Mouse (Mus musculus) adrenal gland, postnatal 36 days (tissue): ENCODE data around the gene Babam2. TPM values are rescaled to one million over a fixed set of nuclear protein-coding genes. Genes with fewer than 3 reads are reported as not detected.

ENCODE experiments used
- DNase-seq, 2 experiments: peaks; one replicate each; pipeline ENCODE4 v3.0.0; 2021; ENCODE audit warnings: mixed read lengths in 1 of 2
- total RNA-seq, 2 experiments: library from RNA; stranded (reverse); gene quantifications; 2 replicates each; pipeline ENCODE4 v1.2.3; 2021

Babam2 gene
- total RNA-seq, 2 experiments from 2014 or later = 85.1 to 146 TPM

DNA sequence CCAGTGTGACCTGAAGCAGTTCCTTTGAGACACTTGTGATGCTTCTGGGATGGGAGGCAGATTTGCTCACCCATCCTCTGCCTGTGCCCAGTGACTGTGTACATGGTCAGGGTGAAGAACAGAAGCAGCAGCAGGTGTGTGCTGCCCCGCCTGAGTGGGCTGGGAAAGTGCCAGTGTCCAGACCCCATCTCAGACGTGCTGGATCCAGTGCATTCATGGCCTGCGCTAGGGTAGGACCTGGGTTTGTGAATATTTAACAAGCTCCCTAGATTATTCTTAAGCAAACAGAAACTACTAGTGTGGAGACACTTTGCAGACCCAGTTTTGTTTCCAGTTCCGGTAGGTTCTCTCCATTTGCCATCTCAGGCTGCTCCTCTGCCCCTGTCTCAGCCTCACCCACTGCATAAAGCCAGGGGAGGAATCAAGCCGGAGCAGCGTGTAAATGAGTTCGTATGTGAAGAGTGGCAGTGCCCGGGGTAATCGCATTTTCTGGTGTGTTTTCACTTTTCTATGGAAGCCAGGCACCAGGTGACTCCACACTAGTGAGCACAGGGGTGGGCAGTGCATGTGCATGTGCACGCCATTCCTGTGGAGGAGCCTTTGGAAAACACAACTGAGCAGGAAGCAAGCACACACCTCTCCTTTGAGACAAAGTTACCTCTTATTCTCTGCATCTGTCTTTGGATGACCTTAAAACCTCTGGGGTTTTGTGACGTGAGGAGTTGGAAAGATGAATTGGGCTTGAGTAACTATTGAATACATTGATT is 290.2 kb downstream of the Babam2 start:
- DNase-seq = no peak

DNA sequence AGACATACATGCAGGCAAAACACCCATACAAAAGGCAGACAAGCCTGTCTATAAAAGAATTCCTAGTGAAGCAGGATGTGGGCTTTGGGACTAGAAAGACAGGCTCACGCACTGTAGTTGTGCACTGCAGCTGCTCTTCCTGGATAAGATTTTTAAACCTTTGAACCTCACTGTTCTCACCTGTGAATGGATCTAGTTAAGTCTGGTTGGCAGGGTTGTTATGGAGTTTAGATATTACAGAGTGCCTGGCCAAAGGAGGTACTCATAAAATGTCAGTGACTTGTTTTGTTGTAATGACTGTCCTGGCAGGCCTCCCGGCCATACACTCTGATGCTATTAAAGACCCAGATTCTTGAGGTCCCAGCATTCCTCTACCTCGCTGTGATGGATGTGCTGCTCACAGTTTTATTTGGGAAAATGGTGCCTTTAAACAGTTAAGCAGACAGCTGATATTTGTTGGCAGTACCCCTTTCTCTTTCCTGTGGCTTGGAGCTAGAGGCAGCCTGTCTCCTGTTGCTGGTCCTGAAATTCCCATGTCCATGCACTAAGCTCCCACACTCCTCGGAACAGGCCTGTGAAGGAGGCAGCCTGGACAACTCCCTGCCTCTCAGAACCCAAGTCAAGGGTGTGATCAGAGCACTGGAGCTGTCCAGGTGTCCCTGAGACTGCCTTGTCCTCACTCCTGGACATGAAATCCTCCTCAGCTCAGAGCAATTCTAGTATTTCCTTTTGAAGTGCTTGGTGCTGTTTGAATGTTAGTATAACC is 299.9 kb downstream of the Babam2 start:
- DNase-seq = no peak

DNA sequence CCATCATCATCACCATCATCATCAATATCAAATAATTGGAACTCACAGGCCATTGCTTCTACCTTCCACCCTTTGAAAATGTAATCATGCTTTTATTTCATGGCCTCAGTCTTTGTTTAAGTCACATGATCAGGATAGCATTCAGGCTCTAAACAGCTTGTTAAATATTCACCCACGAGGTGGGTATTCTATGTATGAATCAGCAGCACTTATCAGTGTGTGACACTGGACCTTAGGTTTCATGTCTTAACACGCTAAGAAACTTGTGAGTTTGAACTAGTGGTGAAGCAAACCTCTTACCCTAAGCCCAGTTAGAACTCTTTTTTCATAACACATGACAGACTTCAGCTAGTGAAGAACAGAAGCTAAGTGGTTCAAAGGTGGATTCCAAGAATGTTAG is 301.3 kb downstream of the Babam2 start:
- no peak for DNase-seq

DNA sequence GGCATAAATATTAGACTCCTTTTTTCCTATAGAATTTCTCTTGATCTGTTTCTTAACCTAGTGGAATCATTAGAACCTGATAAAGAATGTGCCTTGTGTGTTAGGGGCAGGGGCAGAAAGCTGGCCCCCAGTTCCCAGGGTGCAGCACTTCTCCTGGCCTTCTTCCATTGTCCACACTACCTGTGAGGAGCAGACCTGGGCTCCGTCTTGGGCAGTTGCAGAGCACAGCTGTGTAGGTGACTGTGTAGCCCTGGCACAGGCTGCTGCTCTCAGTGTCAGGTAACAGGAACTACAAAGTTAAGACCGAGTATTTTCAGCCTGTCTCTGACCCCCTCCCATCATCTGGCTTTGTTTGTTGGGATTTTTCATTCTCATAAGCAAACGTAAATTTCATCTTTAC is 302.6 kb downstream of the Babam2 start:
- no peak for DNase-seq

DNA sequence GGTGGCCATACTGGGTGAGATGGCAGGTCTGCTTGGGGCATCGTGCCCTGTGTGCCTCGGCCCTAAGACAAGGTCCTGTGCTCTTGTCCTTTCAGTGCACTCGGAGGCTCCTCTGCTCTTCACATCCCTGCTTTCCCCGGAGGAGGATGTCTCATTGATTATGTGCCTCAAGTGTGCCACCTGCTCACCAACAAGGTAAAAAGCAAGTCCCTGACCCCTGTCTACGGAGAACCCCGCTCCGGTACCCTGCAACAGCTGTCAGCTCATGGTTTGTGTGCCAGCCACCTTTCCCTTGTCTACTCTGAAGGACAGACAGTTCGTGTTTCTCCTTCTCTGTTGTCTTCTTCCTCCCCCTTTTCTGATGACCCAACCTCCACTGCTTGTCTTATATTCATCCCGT is 303.8 kb downstream of the Babam2 start:
- peak; percentile 10 to 17 for DNase-seq

DNA sequence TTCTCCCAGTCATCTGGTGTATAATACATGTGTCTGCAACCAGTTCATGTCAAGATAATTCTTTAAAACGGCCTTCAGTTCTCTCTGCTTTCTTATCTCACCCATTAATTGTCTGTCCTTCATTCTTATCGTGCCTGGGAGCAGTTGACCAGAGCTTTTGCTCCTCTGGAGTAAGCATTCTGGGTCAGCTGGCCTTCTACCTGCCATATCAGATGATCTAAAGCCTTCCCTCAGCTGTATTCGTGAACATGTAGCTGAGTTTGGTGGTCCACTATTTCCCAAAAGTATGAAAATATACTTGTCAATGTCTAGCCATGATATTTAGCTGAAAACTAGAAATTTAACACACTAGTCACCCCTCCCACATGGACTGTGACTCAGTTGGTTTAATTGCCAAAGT is 304.3 kb downstream of the Babam2 start:
- DNase-seq = peak; percentile 49

DNA sequence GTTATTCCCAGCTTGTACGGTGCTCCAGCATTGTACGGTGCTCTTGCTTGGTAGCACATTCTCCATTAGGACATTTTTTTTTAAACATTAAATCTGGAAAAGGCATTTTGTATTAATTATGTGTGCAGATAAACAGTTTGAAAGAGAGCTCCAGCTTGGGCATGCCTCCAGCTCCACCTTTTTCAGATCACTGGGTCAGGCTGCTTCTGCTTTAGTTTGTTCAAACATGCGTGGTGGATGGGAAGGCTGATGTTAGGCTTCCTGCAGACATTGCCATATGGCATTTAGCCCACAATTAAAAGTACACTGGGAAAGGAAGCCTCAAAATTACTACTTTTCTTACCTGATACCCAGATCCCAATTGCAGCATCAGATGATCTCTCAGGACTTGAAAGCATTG is 310.9 kb downstream of the Babam2 start:
- DNase-seq = no peak

DNA sequence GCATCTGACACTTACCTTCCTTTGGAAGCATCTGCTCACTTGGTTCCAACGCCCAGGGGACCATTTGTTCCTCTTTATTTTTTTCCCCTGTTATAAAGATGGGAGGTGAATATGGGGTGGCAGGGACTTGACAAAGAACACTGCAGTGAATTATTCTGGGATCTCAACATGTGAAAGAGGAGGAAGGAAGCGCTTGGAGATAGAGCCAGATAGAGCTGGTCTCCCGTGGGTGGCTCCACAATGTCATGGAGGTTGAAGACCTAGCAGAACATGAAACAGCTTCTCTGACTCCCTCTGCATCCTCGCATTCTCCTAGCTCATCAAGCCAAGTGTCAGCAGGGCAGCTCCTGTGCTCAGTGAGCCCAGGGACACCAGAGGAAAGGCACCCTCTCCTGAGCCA is 312.6 kb downstream of the Babam2 start:
- DNase-seq = no peak

DNA sequence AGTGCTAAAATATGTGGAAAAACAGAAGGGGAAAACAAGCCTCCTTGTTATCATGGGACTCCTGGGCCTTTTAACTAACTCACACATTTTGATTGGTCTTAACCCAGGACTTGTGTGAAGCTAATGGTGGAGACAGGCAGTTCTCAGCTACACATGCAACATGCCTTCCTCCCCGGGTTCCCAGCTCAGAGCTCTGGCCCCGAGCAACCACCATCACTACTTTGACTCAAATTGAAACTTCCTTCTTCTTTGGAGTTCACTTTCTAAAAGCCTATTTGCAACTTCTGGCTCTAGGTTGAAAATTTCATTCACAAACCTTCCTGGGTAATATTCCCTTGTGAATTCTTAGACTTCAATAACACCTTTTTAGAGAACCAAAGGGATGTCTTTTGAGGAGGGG is 315.6 kb downstream of the Babam2 start:
- no peak for DNase-seq

DNA sequence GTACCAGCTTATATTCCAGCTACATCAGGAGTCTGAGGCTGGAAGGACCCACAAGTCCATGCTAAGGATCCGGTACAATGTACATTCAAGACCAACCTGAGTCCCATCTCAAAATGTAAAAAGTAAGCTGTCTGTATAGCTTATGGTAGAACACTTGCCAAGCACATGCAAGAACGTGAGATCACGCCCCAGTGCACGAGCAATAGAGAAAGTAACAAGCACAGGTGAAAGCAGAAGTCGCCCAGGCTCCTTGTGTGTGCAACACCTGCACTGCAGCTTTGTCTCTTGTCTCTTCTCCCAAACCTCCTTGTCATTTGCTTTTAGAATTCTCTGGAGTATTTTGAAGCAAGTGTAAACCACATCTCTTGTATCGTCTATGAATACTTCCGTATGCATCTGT is 317.3 kb downstream of the Babam2 start:
- no peak for DNase-seq

DNA sequence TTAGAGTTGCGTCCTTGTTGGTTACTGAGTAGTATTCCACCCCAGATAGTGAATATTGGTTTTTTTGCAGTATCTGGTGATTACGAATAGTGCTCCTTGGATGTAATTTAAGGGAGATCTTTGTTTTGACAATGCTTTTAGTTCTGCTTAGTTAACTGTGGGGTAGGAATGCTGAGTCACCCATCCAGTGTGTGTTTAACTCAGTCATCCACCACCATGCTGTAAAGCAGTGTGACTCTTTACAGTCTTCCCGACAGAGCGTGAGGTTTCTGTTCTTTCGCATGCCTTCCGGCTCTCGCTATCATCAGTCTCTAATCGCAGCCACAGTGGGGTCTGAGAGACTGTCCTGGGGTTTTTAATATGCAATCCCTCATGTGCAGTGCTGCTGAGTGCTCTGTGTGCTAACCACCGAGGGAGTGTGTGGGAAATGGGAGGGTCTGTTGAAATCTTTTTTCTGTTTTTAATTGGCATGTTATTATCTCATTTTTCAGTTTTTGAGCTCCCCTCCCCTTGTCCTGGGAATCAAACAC is 318.5 kb downstream of the Babam2 start:
- no peak for DNase-seq

DNA sequence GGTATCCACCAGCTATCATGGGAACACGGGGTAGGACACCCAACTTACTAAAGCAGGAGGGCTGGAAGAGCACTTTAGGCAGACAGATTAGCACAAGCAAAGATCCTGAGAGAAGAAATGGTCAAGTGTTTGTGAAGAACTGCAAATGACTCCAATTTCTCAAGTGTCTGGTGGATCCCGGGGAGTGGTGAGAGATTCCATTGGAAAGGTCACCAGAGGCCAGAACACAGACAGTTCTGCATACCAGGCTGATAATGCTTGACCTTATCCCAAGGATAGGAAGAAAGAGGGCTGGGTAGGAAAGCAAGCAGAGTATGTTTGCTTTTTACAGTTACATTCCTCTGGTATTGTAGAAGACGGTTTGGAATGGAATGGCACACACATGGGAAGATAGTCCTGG is 320.2 kb downstream of the Babam2 start:
- peak in 1 of 2 experiments; percentile 24 for DNase-seq

DNA sequence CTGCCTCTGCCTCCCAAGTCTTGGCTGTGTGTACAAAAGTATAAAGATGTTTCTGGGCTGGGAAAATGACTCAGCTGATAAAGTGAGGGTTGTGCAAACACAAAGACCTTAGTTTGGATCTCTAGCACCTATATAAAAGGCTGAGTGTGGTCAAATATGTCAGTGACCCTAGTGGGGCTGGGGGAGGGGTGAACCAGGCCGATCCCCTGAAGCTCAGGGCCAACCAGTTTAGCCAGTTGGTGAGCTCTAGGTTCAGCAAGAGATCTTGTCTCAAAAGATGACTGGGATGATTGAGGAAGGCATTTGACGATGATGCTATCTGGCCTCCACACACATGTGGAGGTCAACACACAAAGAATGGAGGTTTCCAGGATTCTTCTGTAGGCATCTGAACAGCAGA is 320.8 kb downstream of the Babam2 start:
- DNase-seq = no peak

DNA sequence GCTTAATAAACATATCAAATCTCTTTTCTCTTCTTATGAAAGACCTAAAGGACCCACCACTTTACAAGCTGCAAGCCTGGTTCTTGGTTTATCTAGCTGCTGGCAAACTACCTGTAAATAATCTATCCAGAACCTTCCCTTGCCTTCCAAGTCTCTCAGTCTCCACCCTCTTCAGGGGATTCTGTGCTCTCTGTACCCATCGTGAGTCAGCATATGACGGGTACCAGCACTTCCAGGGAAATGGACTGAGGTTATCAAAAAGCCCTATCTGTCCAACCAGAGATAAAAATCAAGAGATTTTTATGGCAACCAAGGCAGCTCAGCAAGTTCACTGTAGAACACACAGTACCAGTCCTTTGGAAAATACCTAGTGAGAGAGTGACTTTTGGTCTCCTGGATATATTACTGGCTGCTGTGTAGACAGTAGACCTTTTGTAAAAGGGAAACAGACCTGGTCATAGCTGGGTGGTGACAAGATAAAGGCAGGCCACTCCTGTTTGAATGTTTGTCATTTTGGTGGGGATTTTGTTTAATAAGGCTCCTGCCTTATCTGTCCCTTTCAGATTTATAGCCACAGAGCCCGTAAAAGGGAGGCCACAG is 332.4 kb downstream of the Babam2 start:
- DNase-seq = peak in 1 of 2 experiments; percentile 30

DNA sequence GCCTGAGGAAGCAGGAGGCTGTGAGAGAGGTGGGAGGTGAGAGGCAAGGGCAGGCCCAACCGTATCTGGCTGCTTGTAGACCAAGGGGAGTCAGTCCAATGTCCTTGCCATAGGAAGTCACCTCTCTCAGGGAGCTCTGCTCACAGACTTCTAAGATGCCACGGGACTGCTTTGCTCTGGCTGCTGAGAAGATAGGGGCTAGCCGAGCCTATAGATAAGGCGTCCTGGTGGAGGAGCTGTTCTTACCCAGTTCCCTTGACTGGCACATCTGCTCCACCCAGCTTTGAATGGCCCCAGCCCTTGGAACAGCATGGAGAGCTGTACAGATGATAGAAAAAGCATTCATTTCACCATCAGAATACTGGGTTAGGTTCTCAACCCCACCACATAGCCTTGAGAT is 335.7 kb downstream of the Babam2 start:
- no peak for DNase-seq

DNA sequence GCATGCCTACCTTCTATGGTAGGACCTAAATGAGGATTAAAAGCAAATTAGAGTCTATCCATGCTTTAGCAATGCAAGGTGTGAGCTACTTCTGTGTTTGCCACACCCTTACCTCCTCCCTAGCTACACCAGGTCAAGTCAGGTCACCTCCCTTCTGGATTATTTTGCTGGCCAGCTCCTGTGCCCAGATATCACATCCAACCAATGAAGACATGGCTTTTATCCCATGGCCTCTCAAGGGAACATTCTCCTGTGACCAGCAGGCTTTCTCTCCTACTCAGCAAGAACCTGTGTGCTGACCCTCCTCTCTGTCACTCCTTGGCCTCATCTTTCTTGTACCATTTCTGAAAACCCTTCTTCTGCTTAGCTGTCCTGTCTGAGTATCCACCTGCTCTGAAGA is 336.1 kb downstream of the Babam2 start:
- no peak for DNase-seq

DNA sequence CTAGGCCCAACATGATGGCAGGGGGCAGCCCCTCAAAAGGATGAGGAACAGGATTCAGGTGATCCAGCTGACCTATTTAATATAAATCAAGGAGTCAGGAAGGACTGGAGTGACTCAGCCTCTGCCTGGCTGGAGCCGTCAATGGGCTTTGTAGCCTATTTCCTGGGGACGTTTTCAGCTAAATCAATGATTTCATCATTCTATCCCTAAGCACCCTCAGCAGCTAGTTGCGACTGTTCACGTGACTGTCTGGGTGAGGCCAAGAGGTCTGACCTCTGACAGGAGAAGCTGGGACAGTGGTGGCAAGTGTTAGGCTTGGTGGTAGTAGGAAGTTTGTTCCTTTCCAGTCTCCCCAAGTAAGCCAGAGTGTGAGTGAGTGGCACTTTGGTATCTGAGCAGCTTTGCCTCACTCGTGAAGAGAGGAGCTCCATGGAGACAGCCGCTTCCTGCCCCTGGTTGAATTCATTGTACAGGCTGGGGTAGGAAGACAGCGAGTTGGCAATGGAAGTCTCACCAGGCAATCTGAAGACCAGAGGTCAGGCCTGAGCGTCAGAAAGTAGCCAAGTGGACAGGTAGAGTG is 337.1 kb downstream of the Babam2 start:
- peak; percentile 33 to 48 for DNase-seq

DNA sequence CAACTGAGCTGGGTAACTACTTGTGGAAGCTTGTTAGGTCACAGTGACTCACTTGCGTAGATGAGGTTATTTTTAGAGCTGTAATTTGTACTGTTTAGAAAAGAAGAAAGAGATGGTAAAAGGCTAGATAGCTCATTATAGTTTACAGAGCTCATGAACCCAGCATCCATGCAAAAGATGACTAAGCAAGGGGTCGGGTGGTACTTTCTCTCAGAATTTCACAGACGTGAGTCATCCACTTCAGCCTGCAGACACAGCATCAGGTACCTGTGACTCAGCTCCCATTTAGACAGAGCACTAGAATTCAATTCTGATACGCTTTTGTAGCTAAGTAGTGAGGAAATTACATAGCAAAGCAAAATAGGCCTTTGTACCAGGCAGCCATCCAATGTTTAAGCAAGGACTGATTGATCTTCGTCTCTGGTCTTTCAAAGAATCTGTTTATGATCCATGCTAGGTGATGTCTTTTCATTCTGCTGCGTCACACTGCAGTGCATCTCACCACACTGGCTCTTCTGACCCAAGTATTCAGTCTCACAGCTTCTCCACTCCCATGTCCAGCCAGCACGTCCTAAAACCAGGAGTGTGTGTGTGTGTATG is 338.3 kb downstream of the Babam2 start:
- no peak for DNase-seq

DNA sequence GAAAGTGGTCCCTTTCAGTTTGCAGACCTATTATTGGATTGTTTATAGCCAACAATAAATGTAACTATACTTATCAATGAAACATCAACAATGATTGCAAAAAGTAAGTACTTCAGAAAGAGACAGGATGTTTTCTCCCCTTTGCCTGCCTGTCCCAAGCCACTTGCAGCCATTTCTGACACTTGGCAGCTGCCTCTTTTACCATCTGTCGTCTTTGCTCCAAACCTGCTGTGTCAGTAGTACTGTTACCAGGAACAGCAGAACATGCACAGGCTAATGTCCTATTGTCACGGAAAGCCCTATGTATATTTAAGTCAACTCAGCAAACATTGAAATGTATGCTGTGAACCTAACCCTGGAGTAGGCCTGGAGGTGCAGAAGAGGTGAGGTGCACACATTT is 339.4 kb downstream of the Babam2 start:
- no peak for DNase-seq

DNA sequence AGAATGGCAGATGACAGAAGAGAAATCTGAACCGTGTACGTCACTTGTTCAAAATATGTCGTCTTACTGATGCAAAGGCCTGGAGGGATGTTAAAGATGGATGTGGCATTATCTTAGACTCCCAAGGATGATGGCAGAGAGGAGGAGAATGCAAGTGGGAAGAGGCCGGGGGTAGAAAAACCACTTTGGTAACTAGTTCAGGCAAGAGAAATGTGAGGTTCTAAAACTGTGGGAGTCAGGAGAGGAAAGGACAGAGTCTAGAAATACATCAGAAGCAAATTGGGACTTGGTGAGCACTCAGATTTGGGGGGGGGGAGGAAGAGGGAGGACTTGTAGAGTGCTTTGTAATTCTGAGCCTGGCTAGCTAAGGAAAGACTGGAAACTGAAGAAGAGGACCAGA is 340.1 kb downstream of the Babam2 start:
- DNase-seq = no peak

DNA sequence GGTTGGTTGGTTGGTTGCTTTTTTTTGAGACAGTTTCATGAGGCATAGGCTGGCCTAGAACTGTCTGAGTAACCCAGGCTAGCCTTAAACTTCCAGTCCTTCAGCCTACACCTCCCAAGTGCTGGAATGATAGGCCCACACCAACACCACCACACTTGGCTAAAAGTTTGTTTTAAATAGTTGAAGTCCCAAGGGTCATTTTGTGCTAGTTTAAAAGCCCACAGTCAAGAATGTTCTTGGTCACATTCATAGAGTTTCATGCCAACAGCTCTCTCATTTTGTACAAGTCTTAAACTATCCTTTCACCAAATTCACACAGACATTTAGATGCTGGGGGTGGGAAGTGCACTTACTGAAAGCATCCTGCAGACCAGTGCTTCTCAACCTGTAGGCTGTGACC is 341.5 kb downstream of the Babam2 start:
- no peak for DNase-seq

DNA sequence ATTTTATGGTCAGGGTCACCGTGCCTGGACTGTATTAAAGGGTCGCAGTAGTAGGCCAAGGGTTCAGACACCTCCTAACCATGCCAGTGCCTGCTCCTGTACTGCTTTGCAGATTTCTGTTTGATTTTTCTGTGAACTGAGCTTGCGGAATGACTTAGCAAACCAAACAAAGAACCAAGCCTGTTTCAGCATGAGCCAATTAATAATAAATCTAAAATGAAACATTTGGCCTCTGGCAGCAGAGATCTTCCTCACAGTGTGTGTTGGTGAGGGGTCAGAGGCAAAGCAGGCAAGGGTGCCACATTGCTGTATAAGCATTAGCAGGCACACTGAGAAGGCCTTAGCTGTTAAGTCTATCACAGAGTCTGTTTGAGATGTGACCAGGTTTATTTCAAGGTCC is 342.0 kb downstream of the Babam2 start:
- no peak for DNase-seq
